Mouse (Mus musculus) heart, postnatal 0 days (tissue): ENCODE measurements around the gene Hivep1.

Experiments used
- CTCF ChIP-seq: IDR thresholded peaks from 2 replicates; pipeline ENCODE4 v1.5.1; 2016; ENCODE audit warnings: antibody characterized with exemption, control low read depth, low read depth
- EP300 ChIP-seq: IDR thresholded peaks from 2 replicates; pipeline ENCODE4 v1.6.1; 2016; ENCODE audit warnings: antibody characterized with exemption, low read depth

GRCm38 (mm10) chr13:42184131-42184530, 132.3 kb downstream of the Hivep1 start:
- TF ChIP-seq CTCF (no peak), EP300 (no peak)
